Mouse (Mus musculus) gonadal fat pad, adult 2 months (tissue): ENCODE measurements around the gene Birc6. TPM values are rescaled to one million over a fixed set of nuclear protein-coding genes. Genes with fewer than 3 reads are reported as not detected.
"Not testable (repeated sequence)": the region's sequence is repeated elsewhere in the genome, so short reads cannot be mapped to it uniquely, and the experiment has no call there.

Source experiments
- DNase-seq: peaks from one replicate; pipeline ENCODE4 v3.0.0-alpha.2; 2012; ENCODE audit warnings: low read depth
- polyA plus RNA-seq: library from polyadenylated mRNA; depleted of rRNA; stranded (reverse); fragments of >200 nt; gene quantifications from 2 replicates; pipeline ENCODE4 v1.2.3, GENCODE M21; 2012

Gene Birc6
- polyA plus RNA-seq, 1 experiment = 85.6 TPM

DNA sequence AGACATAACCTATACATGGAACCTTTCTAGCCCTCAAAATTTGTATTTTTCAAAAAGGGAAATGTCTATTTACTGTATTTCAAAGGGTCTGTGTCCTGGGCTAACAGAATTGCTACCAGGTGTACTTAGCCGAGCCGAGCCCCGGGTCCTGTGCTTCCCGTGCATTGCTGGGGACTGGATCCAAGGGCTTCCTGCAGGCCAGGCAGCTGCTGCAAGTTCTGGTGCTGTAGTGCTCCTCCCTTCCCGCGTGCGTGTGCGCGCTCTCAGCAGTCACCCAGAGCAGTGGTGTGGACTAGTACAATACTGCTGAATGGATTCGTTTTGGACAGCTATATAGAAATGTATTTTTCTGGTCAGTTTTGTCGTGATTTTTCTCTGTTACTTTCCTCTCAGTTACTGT is 31.8 kb downstream of the Birc6 start:
- DNase-seq = no peak

DNA sequence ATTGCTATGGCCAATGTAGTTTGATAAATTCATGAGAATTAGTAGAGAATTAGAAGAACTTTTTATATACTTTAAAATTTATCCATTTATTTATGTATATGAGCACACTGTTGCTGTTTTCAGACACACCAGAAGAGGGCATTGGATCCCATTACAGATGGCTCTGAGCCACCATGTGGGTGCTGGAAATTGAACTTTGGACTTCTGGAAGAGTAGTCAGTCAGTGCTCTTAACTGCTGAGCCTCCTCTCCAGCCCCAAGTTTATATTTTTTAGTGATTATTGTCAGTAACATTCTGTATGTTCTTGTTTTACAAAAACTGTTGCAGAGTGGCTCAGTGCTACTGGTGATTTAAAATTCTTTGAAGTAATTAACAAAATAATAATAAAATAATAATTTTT is 36.1 kb downstream of the Birc6 start:
- no peak for DNase-seq

- no peak for DNase-seq
These were observed 41.1 kb downstream of the Birc6 start for GRCm38 (mm10) chr17:74569219-74569618.

- DNase-seq = no peak
These were observed 42.5 kb downstream of the Birc6 start for GRCm38 (mm10) chr17:74570585-74570984.

DNA sequence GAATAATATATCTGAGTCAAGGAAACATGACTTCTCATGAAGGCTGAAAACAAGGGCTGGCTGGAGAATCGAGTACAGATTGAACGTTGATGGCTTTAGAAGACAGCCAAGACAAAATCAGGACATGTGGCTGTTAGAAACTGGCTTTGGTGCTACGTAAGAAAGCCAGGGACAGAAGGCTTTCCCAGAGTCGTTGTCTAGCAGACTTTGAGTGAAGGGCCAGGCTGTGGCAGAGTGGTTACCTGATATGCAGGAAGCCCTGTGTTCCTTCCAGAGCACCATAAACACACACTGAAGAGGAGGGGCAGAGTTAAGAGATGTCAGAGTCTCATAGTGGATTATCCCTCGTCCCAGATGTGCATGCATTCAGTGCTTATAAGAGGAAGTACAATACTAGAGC is 49.1 kb downstream of the Birc6 start:
- DNase-seq = no peak

DNA sequence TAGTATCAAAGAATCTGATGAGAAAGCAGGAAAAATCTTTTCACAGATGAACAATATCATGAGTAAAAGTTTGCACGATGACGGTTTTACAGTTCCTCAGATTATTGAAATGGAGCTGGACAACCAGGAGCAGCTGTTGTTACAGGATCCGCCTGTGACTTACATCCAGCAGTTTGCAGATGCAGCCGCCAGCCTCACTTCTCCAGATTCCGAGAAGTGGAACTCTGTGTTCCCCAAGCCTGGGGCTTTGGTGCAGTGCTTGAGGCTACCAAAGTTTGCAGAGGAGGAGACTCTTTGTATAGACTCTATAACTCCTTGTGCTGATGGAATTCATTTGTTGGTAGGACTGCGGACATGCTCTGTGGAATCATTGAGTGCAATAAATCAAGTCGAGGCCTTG is 51.5 kb downstream of the Birc6 start:
- DNase-seq = no peak

DNA sequence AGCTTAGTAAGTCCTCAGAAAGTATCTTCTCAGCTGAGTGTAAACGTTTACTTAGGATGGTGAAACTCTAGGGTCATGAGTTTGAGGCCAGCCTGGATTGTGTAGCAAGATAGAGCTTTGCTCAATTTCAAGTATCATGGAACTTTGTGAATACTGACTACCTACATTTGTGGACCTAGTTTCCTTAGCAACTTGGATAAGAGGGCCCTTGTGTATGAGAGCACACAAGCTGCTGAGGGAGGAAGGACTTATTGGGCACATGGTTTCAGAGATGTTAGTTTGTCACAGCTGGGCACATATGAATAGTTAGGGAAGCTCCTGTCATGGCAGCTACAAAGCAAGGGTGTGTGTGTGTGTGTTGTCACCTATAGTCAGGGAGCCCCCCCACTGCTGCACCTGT is 52.6 kb downstream of the Birc6 start:
- no peak for DNase-seq

- DNase-seq = no peak
These were observed 58.7 kb downstream of the Birc6 start for GRCm38 (mm10) chr17:74586768-74587167.

DNA sequence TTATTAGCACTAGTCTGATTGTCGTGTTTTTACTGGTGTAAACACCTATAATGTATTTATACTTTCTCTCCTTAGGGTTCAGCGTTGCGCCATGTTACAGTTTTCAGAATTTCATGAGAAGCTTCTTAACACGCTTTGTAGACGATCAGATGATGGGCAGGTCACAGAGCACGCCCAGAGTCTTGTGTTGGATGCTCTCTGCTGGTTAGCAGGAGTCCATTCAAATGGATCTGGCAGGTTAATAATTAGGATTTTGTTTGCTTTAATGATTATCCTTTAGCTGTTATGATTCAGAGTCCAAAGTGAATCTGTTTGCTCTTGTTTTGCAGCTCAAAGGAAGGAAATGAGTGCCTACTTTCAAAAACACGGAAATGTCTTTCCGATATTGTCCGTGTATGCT is 70.8 kb downstream of the Birc6 start:
- no peak for DNase-seq

DNA sequence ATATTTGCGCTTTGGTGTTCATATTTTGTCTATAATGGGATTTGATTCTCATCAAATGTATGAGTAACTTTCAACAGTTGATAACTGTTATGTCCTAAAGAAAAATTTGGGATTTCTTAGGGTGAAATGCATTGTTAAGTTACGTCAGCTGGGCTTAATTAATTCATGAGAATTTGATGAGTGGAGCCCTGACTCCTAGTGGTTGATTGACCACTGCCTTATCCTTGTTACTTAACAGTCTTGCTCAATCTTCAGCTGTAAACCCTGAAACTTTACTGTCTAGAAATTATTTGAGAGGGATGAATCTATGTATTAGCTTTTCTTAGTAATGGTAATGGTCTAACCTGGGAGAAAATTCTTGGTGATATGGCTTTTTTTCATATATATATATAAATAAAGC is 71.3 kb downstream of the Birc6 start:
- no peak for DNase-seq

DNA sequence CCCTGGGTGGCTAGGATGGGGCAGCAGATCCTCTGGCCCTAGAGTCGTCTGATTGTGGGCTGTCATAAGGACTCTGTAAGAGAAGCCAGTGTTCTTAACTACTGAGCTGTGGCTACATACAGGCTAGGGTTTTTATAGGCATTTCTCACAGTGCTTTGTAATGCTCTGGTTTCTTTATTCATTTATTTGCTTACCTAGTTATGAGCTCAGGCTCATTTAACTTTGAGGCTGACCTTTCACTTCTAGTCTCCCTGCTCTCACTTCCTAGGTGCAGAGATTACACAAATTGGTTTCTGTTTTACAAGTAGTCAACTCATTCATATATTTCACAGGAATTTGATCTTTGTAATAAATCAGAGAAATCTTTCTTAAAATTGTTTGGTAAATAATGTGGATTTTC is 73.1 kb downstream of the Birc6 start:
- no peak for DNase-seq

GRCm38 (mm10) chr17:74630798-74631197 is 102.7 kb downstream of the Birc6 start:
- DNase-seq = no peak

DNA sequence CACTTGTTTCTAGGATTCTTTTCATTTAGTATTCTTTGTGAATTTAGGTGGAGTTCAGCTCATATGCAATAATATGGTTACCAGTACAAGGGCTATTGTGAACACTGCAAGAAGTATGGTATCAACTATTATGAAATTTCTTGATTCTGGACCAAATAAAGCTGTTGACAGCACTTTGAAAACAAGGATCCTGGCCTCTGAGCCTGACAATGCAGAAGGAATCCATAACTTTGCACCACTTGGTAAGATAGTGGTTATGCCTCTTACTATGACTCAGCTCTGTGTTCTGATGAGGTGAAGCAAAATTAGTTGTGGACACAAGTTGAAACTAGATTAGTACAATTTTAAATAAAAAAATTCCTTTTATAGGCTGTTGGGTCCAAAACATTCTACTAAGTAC is 114.3 kb downstream of the Birc6 start:
- DNase-seq = no peak

DNA sequence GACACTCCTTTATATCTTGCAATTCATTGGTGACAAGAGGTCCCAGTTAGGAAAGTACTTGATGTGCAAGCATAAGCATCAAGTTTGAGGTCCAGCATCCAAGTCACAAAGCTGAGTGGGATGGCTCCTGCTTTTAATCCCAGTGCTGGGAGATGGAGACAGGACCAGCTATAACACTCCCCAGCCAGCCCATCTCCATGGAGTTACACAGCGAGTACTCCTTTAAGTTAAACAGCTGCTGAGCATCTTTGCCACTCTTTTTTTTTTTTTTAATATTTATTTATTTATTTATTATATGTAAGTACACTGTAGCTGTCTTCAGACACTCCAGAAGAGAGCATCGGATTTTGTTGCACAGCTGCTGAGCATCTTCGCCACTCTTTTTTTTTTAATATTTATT is 130.3 kb downstream of the Birc6 start:
- DNase-seq = no peak

DNA sequence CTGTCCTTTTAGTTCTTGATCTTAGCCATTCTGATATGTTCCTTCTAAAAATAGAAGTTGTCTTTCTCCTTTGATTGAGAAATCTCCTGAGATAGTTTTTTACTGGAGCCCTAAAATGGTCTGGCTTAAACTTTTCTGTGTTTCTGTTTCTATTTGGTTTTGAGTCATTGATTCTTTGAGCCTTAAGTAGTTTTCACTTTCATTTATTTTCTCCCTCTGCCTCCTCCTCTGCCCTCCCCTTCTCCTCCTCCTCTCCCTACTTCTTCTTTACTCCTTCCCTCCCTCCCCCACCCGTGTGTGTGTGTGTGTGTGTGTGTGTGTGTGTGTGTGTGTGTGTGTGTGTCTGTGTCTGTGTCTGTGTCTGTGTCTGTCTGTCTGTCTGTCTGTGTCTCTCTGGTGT is 139.9 kb downstream of the Birc6 start:
- no peak for DNase-seq

DNA sequence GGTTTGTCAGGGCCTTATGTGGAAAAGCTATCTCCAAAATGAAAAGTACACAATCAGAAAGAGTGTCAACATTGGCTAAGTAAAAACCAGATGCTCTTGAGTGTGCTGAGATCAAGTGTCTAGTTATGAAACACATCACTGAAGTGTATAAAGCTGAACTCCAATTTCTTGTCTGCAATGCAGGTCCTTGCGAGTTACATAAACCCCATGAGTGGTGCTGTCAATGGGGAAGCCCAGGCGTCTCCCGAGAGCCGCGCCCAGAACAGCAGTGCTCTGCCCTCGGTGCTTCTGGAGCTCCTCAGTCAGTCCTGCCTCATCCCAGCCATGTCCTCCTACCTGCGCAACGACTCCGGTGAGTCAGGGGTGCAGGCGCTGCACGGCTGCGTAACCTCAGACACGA is 141.9 kb downstream of the Birc6 start:
- DNase-seq = no peak

GRCm38 (mm10) chr17:74672446-74672845 is 144.4 kb downstream of the Birc6 start:
- DNase-seq = no peak

- DNase-seq = no peak
These were observed 145.2 kb downstream of the Birc6 start for GRCm38 (mm10) chr17:74673251-74673650.

DNA sequence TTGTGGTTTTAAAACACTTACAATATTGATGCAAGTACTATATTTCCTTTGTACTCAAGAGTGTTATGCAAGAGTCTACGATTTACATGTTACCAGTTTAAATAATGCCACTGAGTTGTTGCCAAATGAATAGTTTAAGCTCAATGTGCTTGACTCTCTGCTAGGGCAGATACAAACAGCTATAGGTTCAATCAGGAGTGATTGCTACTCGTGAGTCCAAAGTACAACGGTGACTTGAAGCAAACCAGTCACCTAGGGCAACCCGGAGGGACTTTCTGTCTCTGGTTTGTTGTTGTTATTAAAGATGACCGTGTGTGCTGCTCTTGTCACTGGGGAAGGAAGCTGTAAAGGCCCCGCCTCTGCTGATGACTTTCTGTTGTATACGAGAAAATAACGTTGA is 150.0 kb downstream of the Birc6 start:
- DNase-seq = no peak

DNA sequence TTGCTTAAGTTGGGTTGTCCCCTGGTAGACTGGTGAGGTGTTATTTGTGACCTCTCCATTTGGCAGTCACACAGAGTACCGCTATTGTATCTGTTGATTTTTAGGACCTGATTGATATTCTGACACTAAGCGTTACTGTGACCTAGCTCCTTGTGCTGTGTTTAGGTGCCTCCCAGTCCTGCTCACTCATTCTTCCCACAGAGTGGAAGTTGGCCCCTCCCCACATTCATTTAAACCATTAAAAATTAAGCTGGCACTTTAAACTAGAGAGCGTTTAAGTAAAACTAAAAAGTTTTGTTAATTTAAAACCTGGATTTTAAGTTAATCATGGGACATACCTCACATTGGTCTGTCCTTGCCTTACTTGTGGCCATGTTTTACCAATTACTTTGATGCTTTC is 156.8 kb downstream of the Birc6 start:
- DNase-seq = no peak

GRCm38 (mm10) chr17:74688555-74688954 is 160.5 kb downstream of the Birc6 start:
- DNase-seq = no peak

- DNase-seq = no peak
These were observed 161.3 kb downstream of the Birc6 start for GRCm38 (mm10) chr17:74689406-74689805.

DNA sequence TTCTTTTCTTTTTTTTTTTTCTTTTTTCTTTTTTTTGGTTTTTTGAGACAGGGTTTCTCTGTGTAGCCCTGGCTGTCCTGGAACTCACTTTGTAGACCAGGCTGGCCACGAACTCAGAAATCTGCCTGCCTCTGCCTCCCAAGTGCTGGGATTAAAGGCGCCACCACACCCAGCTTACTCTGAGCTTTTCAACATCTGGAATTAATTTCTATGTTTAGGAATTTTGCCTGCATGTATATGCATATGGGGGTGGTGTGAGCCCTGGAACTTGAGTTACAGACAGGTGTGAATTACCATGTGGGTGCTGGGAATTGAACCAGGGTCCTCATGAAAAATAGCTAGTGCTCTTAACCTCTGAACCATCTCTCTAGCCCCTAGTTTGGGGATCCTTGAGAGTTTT is 173.6 kb downstream of the Birc6 start:
- not testable (repeated sequence) for DNase-seq

DNA sequence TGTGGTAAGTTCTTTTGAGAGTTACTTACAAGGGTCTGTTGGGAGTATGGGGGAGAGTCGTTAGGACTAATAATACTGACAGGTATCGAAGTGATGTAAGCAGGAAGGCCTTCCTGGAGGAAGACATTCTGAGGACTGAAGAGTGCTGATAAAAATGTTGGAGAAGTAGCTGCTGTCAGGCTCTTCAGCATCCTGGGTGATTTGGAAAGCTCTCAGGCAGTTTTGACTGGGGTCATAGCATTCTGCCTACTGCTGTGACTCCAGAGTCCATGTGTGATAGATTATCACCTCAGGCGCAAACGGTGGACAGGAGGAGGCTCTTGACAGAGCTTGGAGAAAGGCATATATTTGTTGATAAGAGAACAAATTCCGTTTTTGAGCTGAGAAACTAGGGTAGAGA is 177.4 kb downstream of the Birc6 start:
- DNase-seq = no peak

DNA sequence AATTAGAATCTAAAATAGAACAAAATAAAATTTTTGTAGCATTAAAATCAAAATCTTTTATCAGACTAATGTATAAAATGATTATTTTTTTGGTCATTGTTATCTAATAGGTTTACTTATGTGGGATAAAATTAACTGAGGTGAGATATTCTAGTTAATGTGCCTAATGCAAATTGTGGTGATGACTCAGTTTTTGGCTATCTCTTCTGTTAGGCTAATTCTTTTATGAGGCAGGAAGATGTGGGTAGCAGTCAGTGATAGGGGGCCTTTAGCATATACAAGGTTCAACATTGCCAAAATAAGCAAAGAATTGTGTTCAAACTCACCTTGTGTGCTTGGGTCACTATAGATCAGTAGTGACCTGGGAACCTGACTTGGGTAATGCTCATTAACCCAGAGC is 178.5 kb downstream of the Birc6 start:
- no peak for DNase-seq
